Mouse (Mus musculus): ENCODE data around the gene Ccdc58.
"Not testable (repeated sequence)": the region's sequence is repeated elsewhere in the genome, so short reads cannot be mapped to it uniquely, and the experiment has no call there.

Ccdc58 gene

GRCm38 (mm10) chr16:36071071-36071449 is 425 bp upstream of the Ccdc58 start:
- in situ Hi-C loops (cut with MboI; ENCODE audit: unreplicated experiment in 2 of 2) = loop anchor here in 1 of 2 experiments (5.0 kb wide), 1 partner anchor 199 kb away; the partner anchor contains the start of gene Parp14

- in situ Hi-C loops (cut with MboI; ENCODE audit: unreplicated experiment in 2 of 2) = loop anchor here in 1 of 2 experiments (5.0 kb wide), 1 partner anchor 200 kb away; the partner anchor contains the start of gene Parp14
These were observed 1.0 kb downstream of the Ccdc58 start for GRCm38 (mm10) chr16:36072410-36073011.

GRCm38 (mm10) chr16:36074772-36075171 is 3.3 kb downstream of the Ccdc58 start:
- in situ Hi-C loops (cut with MboI; ENCODE audit: unreplicated experiment in 2 of 2) = loop anchor here (5.0 to 25.0 kb wide), 3 partner anchors 202 to 1463 kb away; partner anchors contain the start of genes Gtf2e1 (in 1 of the 2), Parp14 (in 1 of the 2), Rabl3 (in 1 of the 2) and Sec22a (in 1 of the 2)

GRCm38 (mm10) chr16:36079916-36080315 is 8.4 kb downstream of the Ccdc58 start:
- in situ Hi-C loops (cut with MboI; ENCODE audit: unreplicated experiment in 2 of 2) = loop anchor here (25.0 kb wide), 2 partner anchors 718 to 1457 kb away; partner anchors contain the start of genes Gtf2e1 (in 1 of the 2), Rabl3 (in 1 of the 2) and Sec22a (in 1 of the 2)

GRCm38 (mm10) chr16:36087846-36088245 is 16.4 kb downstream of the Ccdc58 start:
- in situ Hi-C loops (cut with MboI; ENCODE audit: unreplicated experiment in 2 of 2) = loop anchor here (25.0 kb wide), 2 partner anchors 726 to 1449 kb away; partner anchors contain the start of genes Gtf2e1 (in 1 of the 2), Rabl3 (in 1 of the 2) and Sec22a (in 1 of the 2)

GRCm38 (mm10) chr16:36089065-36089464 is 17.6 kb downstream of the Ccdc58 start:
- in situ Hi-C loops (cut with MboI; ENCODE audit: unreplicated experiment in 2 of 2) = loop anchor here (25.0 kb wide), 2 partner anchors 727 to 1448 kb away; partner anchors contain the start of genes Gtf2e1 (in 1 of the 2), Rabl3 (in 1 of the 2) and Sec22a (in 1 of the 2)

GRCm38 (mm10) chr16:36089850-36090616 is 18.5 kb downstream of the Ccdc58 start:
- in situ Hi-C loops (cut with MboI; ENCODE audit: unreplicated experiment in 2 of 2) = loop anchor here (25.0 kb wide), 2 partner anchors 728 to 1447 kb away; partner anchors contain the start of genes Gtf2e1 (in 1 of the 2), Rabl3 (in 1 of the 2) and Sec22a (in 1 of the 2)

- in situ Hi-C loops (cut with MboI; ENCODE audit: unreplicated experiment in 2 of 2) = loop anchor here (25.0 kb wide), 2 partner anchors 729 to 1446 kb away; partner anchors contain the start of genes Gtf2e1 (in 1 of the 2), Rabl3 (in 1 of the 2) and Sec22a (in 1 of the 2)
These were observed 19.5 kb downstream of the Ccdc58 start for GRCm38 (mm10) chr16:36090785-36091509.

GRCm38 (mm10) chr16:36094079-36094478 is 22.6 kb downstream of the Ccdc58 start:
- in situ Hi-C loops (cut with MboI; ENCODE audit: unreplicated experiment in 2 of 2) = loop anchor here (25.0 kb wide), 2 partner anchors 732 to 1443 kb away; partner anchors contain the start of genes Gtf2e1 (in 1 of the 2), Rabl3 (in 1 of the 2) and Sec22a (in 1 of the 2)

GRCm38 (mm10) chr16:36097813-36098499 is 26.5 kb downstream of the Ccdc58 start:
- in situ Hi-C loops (cut with MboI; ENCODE audit: unreplicated experiment in 2 of 2) = loop anchor here (25.0 kb wide), 2 partner anchors 736 to 1439 kb away; partner anchors contain the start of genes Gtf2e1 (in 1 of the 2), Rabl3 (in 1 of the 2) and Sec22a (in 1 of the 2)

- in situ Hi-C loops (cut with MboI; ENCODE audit: unreplicated experiment in 2 of 2) = no loop called here
These were observed 30.0 kb downstream of the Ccdc58 start for GRCm38 (mm10) chr16:36101526-36101925.

GRCm38 (mm10) chr16:36102211-36102610 is 30.7 kb downstream of the Ccdc58 start:
- in situ Hi-C loops (cut with MboI; ENCODE audit: unreplicated experiment in 2 of 2) = no loop called here

- in situ Hi-C loops (cut with MboI; ENCODE audit: unreplicated experiment in 2 of 2) = not testable (repeated sequence)
These were observed 40.0 kb downstream of the Ccdc58 start for GRCm38 (mm10) chr16:36111486-36111885.

GRCm38 (mm10) chr16:36115751-36116150 is 44.3 kb downstream of the Ccdc58 start:
- in situ Hi-C loops (cut with MboI; ENCODE audit: unreplicated experiment in 2 of 2) = not testable (repeated sequence)

GRCm38 (mm10) chr16:36128092-36128491 is 56.6 kb downstream of the Ccdc58 start:
- in situ Hi-C loops (cut with MboI; ENCODE audit: unreplicated experiment in 2 of 2) = no loop called here

- in situ Hi-C loops (cut with MboI; ENCODE audit: unreplicated experiment in 2 of 2) = no loop called here
These were observed 59.7 kb downstream of the Ccdc58 start, which contains the start of gene Csta1 for GRCm38 (mm10) chr16:36131141-36131540. TSS of gene Csta1 (minus strand) at chr16:36131241.

- in situ Hi-C loops (cut with MboI; ENCODE audit: unreplicated experiment in 2 of 2) = no loop called here
These were observed 66.7 kb downstream of the Ccdc58 start for GRCm38 (mm10) chr16:36138201-36138600.

Measured in v-Abl transformed pro-B cells (cell line).